Mouse (Mus musculus): Measurements from ENCODE around the gene Nat14.
A peak's percentile ranks its signal among the peaks of the same experiment; 100 is the strongest.
"Not testable (repeated sequence)": the region's sequence is repeated elsewhere in the genome, so short reads cannot be mapped to it uniquely, and the experiment has no call there.

Nat14 gene

GRCm38 (mm10) chr7:4921824-4922482 is at the start of gene Nat14:
TSS of gene Nat14 (plus strand) at chr7:4922028.
- peak in 1 of 2 experiments; percentile 30 for DNase-seq

- peak; percentile 86 to 95 for DNase-seq
These were observed 45.0 kb upstream of the Nat14 start, which contains the start of gene Isoc2a for GRCm38 (mm10) chr7:4876753-4877221. TSS of gene Isoc2a (plus strand) at chr7:4877153.

- DNase-seq, result no peak
These were observed 44.6 kb upstream of the Nat14 start for GRCm38 (mm10) chr7:4877226-4877625.

DNA sequence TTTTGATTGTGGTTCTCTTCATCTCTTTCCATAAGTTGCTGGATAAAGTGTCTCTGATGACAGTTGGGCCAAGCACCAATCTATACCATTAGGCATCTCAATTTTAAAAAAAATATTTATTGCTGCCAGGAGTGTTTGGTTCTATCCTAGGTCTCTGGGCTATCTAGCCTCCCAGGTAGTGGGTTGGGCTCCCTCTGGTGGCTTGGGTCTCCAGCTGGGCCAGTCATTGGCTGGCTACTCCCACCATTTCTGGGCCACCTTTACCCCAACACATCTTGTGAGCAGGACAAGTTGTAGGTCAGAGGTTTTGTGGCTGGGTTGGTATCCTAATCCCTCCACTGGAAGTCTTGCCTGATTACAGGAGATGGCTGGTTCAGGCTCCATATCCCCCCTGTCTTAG is 43.6 kb upstream of the Nat14 start:
- DNase-seq, result no peak

DNA sequence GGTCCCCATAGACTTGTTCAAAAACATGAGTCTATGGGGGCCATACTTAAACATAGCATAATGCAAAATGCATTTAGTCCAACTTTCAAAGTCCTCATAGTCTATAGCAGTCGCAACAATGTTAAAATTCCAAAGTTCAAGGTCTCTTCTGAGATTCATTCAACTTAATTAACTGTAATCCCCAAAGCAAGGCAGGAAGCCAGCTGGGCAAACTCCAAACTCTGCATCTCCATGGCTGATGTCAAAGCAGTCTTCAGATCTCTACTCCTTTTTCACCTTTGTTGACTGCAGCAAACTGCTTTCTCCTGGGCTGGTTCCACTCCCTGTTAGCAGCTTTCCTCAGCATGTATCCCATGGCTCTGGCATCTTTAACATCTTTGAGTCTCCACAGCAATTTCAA is 42.8 kb upstream of the Nat14 start:
- not testable (repeated sequence) for DNase-seq

- DNase-seq, result no peak
These were observed 35.1 kb upstream of the Nat14 start for GRCm38 (mm10) chr7:4886680-4887079.

- DNase-seq, result no peak
These were observed 26.6 kb upstream of the Nat14 start for GRCm38 (mm10) chr7:4895186-4895585.

GRCm38 (mm10) chr7:4898851-4899648 is 22.8 kb upstream of the Nat14 start:
- DNase-seq, result peak in 1 of 2 experiments; percentile 42

DNA sequence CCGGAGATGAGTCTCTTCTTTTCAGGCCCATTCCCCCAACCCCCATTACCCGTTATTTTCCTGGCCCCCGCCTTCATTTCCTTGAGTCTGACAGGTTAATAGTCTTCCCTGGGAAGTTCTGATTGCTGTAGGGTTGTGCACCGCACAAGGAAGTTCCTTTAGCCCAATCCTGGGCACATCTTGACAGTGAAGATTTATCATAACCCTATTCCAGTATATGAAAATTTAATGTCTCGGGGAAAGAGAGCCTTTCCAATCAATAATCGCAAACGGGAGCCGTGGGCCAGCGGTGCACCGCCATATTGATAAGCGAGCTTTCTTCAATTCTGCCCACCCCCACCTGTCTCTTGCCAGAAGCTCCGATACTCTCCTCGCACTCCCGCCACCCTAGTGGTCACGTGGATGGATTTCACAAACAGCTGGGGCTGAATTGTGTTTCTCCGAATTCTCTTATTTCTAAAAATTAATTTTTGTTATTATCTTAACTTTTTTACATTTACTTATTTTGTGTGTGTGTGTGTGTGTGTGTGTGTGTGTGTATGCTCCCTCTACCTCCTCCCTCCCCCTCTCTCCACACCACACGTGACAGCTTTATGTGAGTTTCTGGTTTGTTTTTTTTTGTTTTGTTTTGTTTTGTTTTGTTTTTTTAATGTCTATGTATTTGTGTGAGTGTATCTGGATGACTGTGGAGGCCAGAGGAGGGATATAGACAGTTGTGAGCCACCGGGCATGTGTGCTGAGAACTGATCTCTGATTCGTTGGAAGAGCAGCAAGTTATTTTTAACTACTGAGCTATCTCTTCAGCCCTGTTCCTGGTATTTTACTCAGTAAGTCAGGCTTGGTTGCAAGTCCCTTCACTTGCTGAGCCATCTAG is 21.9 kb upstream of the Nat14 start:
- peak in 1 of 2 experiments; percentile 24 for DNase-seq

DNA sequence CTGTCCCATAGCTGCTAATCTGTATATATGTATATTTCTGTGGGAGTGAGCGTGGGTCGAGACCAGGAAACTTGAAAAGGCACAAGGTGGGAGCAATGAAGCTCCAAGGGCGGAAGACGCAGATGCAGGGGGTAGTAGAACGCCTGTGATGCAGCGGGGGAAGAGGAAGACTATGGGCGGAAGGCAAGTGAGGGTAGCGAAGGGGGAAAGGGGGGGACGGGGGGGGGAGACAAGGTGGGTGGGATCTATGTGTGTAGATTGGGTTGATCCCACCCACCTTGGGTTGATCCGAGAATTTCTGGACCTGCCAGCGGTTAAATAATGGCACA is 21.3 kb upstream of the Nat14 start:
- no peak for DNase-seq

DNA sequence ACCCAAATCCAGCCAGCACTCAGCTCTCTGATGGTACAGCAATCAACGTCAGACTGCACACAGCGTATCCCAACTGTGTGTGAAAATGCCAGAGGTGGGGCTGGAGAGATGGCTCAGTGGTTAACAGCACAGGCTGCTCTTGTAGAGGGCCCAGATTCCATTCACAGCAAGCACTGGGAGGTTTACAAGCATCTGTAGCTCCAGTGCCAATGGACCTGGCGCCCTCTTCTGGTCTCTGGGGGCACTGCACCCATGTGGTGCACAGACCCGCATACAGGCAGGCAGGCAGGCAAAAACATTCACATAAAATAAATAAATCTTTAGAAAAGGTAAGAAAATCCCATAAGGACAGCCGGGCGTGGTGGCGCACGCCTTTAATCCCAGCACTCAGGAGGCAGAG is 20.7 kb upstream of the Nat14 start:
- DNase-seq, result no peak

GRCm38 (mm10) chr7:4902404-4902803 is 19.4 kb upstream of the Nat14 start:
- no peak for DNase-seq

GRCm38 (mm10) chr7:4906466-4906950 is 15.3 kb upstream of the Nat14 start, which contains the start of gene Gm36210:
TSS of gene Gm36210 (minus strand) at chr7:4906516.
- DNase-seq, result no peak

DNA sequence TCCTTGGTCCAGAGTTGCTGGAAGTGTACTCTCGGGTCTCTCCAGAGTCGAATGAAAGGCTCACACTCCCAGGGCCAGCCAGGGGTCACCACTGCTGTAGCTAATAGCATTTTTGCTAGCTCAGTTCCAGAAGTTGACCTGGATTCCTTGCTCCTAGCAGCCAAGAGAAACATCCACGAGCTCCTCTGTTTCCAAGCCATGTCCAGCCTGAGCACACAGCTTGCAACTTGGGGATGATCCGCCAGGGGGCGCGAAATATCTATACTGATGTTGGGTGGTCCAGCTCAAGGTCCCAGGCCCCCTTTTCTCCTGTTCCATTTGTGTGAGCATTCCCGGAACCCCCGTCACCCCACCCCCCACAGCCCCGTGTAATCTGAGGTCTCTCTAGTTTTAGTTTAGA is 10.3 kb upstream of the Nat14 start:
- DNase-seq, result peak in 1 of 2 experiments; percentile 65

GRCm38 (mm10) chr7:4912248-4912647 is 9.6 kb upstream of the Nat14 start:
- no peak for DNase-seq

DNA sequence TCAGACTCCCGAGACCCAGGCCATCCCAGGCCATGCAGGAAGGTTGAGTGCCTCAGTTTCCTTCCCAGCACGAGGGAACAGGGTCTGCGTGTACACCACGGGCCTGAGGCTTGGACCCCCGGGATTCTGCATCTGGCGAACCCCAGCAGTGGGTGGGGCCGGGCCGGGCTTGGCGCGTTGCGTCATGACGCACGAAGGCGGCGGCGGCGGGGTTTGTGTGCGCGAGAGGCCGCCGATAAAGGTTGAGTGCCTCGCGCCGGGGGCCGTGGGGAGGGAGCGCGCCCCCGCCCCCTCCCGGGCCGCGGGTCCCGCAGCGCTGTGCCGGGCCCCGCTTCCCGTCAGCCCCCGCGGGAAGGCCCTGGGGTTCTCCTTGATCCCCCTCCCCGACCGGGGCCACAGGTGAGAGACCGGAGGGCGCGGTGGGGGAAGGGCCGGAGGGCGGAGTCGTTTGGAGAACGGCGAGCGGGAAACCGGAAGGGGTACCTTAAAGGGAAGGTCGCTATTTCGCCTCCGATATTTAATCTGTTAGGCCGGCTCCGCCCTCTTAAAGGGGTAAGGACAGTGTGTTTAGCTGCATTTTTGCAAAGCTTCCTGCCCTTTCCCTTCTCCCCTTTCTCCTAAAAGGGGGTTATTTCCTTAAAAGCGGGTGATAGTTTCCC is 6.7 kb upstream of the Nat14 start, which contains the start of gene Zfp628:
Gene Zfp628, plus strand, starts transcription at position 211 of the 659 bp plus-strand sequence.
- peak; percentile 93 to 97 for DNase-seq

DNA sequence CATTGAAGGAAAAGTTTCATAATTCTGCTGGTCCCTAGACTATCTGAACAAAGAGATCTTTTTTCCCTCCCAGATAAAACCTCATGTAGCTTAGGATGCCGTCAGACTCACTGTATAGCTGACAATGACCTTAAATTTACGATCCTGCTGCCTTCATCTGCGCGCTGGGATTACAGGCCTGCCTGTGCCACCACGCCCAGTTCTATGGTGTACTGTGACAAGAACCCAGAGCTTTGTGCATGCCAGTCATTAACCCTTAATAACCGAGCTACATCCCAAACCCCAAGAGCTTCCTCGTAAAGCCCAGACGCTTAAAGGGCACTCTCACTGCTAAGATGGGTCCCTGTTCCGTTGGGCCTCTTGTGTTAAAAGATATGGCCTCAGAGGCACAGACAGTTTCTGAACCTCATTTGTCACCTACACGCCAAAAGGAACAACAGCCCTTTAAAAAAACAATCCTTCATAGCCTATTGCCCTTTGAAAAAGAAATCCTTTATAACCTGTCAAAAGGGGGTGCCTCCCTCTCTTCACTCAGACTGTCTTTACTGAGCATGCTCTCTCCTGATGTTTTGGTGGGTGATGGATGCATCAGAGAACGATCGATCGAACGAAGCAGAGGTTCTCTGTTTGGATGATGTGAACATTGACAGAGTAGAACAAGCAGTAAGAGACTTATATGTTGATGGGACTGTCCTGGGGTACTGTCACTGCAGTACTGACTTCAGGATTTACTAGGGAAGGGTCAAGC is 6.0 kb upstream of the Nat14 start:
- DNase-seq, result peak; percentile 51 to 62

- no peak for DNase-seq
These were observed 4.3 kb upstream of the Nat14 start for GRCm38 (mm10) chr7:4917494-4917893.

DNA sequence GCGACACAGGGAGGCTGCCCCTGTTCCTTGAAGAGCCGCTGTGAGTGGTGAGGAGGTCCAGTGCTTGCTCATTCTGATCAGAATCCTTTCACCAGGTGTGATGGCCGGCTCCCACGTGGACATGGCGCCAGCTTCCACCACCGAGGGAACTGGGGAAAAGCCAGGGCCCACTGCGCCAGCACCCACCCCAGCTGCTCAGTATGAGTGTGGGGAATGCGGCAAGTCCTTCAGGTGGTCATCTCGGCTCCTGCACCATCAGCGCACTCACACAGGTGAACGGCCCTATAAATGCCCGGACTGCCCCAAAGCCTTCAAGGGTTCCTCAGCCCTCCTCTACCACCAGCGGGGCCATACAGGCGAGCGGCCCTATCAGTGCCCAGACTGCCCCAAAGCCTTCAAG is 3.1 kb upstream of the Nat14 start:
- no peak for DNase-seq

DNA sequence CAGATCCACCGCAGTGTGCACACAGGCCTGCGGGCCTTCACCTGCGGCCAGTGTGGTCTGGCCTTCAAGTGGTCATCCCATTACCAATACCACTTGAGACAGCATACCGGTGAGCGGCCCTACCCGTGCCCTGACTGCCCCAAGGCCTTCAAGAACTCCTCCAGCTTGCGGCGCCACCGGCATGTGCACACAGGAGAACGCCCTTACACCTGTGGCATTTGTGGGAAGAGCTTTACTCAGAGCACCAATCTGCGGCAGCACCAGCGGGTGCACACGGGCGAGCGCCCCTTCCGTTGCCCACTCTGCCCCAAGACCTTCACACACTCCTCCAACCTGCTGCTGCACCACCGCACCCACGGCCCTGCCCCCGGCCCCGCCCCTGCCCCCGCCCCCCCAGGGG is 2.7 kb upstream of the Nat14 start:
- no peak for DNase-seq

DNA sequence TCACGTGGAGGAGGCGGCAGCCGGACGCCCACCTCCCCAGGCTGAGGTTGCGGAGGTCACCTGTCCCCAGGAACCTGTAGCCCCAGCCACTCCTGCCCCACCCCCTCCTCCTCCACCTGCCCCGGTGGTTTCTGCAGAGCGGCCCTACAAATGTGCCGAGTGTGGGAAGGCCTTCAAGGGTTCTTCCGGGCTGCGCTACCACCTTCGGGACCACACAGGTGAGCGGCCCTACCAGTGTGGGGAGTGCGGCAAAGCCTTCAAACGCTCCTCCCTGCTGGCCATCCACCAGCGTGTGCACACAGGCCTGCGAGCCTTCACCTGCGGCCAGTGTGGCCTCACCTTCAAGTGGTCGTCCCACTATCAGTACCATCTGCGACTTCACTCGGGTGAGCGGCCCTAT is 1.9 kb upstream of the Nat14 start:
- DNase-seq, result no peak

- peak in 1 of 2 experiments; percentile 15 for DNase-seq
These were observed 1.3 kb upstream of the Nat14 start for GRCm38 (mm10) chr7:4920496-4920895.

All from cerebellum, adult 18-20 months (tissue).